ENCODE assay signal across 31 mouse cellular contexts in genomic region chr1:45904161-45904560, GRCm38 (mm10). TPM values are rescaled to one million over a fixed set of nuclear protein-coding genes. Genes with fewer than 3 reads are reported as not detected.
DNase-seq lines count a peak whose midpoint lies in the region; ATAC-seq and TF ChIP-seq lines count a peak whose summit lies in the region.
"Had no signal": no experiment of that assay in that cellular context is flagged by ENCODE, and none has a peak within 500 bp of the region (broad histone marks: within the 10 kb centered on the region; RNA-seq: fewer than 3 reads in every experiment).

No protein-coding gene starts in this region.

- peak overlapping the region; percentile 43 for H3K27ac ChIP-seq in heart, embryonic 12.5 days (ENCODE audit: poor library complexity, severe bottlenecking)
- H3K27ac ChIP-seq in heart, embryonic 15.5 days = peak overlapping the region; percentile 77
- peak overlapping the region; percentile 31; the same call in 1 of the 2 replicates for H3K27ac ChIP-seq in liver, adult 2 months (replicated peaks; ENCODE audit: insufficient read depth, low read depth, low read length)
- peak overlapping the region; percentile 62 for H3K27ac ChIP-seq in intestine, embryonic 16.5 days (ENCODE audit: low read length)
- H3K27ac ChIP-seq: embryonic facial prominence, embryonic 13.5 days; embryonic facial prominence, embryonic 15.5 days; forebrain, embryonic 10.5 days; forebrain, embryonic 12.5 days had no signal

- H3K36me3 ChIP-seq in heart, embryonic 12.5 days = no peaks in the 10 kb centered on the region
- no peaks in the 10 kb centered on the region for H3K36me3 ChIP-seq in heart, embryonic 15.5 days
- peaks cover 15% of the 10 kb centered on the region for H3K36me3 ChIP-seq in liver, adult 2 months (ENCODE audit: control insufficient read depth, insufficient read depth, low read length)
- no peaks in the 10 kb centered on the region for H3K36me3 ChIP-seq in intestine, embryonic 16.5 days (ENCODE audit: control insufficient read depth, insufficient read depth, low read length)
- H3K36me3 ChIP-seq: embryonic facial prominence, embryonic 13.5 days; embryonic facial prominence, embryonic 15.5 days; forebrain, embryonic 10.5 days; forebrain, embryonic 12.5 days had no signal

- intact Hi-C loops in heart, postnatal 36 days (cut with DNase I) = no loop called here

- ATAC-seq in heart, embryonic 12.5 days (ENCODE audit: insufficient number of reproducible peaks, low FRiP score) = no peak
- ATAC-seq in heart, embryonic 15.5 days (replicated peaks; ENCODE audit: insufficient number of reproducible peaks, insufficient read depth, low FRiP score, low read depth) = no peak
- ATAC-seq in intestine, embryonic 16.5 days = peak; percentile 41
- ATAC-seq: activated CD4-positive, CD25-positive, alpha-beta regulatory T cell, adult 4 months; CD4-positive, CD25-positive, alpha-beta regulatory T cell, adult 4 months; forebrain, embryonic 14.5 days; Patski had no signal

- no peaks in the 10 kb centered on the region for H3K9me3 ChIP-seq in heart, embryonic 12.5 days (replicated peaks)
- H3K9me3 ChIP-seq in heart, embryonic 15.5 days (replicated peaks) = no peaks in the 10 kb centered on the region
- no peaks in the 10 kb centered on the region for H3K9me3 ChIP-seq in intestine, embryonic 16.5 days (ENCODE audit: control insufficient read depth, low read length)
- H3K9me3 ChIP-seq: embryonic facial prominence, embryonic 13.5 days; embryonic facial prominence, embryonic 15.5 days; forebrain, embryonic 10.5 days; forebrain, embryonic 12.5 days; G1E had no signal

- H3K79me2 ChIP-seq in liver, adult 2 months (ENCODE audit: control insufficient read depth, insufficient read depth, low read length) = no peaks in the 10 kb centered on the region

- no peak for DNase-seq in heart, postnatal 36 days
- DNase-seq in heart, adult 9 months (ENCODE audit: low spot score in 2 of 2) = no peak
- DNase-seq in liver, adult 2 months (ENCODE audit: extremely low read depth, low read depth, low spot score) = peak; percentile 93
- no peak for DNase-seq in liver
- DNase-seq in embryo, embryonic 11 days = no peak
- DNase-seq: adrenal gland, adult 8-10 months; adrenal gland, postnatal 14 days; adrenal gland, postnatal 36 days; B cell, adult 2 months; cerebellum, adult 11-12 months; cerebellum, adult 2 months; cerebellum, adult 9-10 months; cerebellum, postnatal 10 days; cerebellum, postnatal 25 days had no signal

- no peak overlapping the region for H3K9ac ChIP-seq in heart, embryonic 12.5 days
- no peak overlapping the region for H3K9ac ChIP-seq in heart, embryonic 15.5 days
- H3K9ac ChIP-seq in liver, adult 2 months (ENCODE audit: low read depth, low read length) = no peak overlapping the region
- H3K9ac ChIP-seq in intestine, embryonic 16.5 days (ENCODE audit: low read depth, low read length) = no peak overlapping the region
- H3K9ac ChIP-seq: embryonic facial prominence, embryonic 13.5 days; embryonic facial prominence, embryonic 15.5 days; forebrain, embryonic 12.5 days had no signal

- peaks cover 13% of the 10 kb centered on the region for H3K4me1 ChIP-seq in heart, embryonic 12.5 days (replicated peaks)
- peaks cover 14% of the 10 kb centered on the region for H3K4me1 ChIP-seq in heart, embryonic 15.5 days (replicated peaks)
- peaks cover 12% of the 10 kb centered on the region for H3K4me1 ChIP-seq in liver, adult 2 months (ENCODE audit: control insufficient read depth, insufficient read depth, low read length)
- peaks cover 14% of the 10 kb centered on the region for H3K4me1 ChIP-seq in intestine, embryonic 16.5 days (ENCODE audit: control insufficient read depth, insufficient read depth, low read length)
- H3K4me1 ChIP-seq: embryonic facial prominence, embryonic 15.5 days had no signal

- WGBS in heart, embryonic 12.5 days = 79% methylated on average over 3 of the region's 3 CpGs
- 85% methylated on average over 3 of the region's 3 CpGs for WGBS in heart, embryonic 15.5 days
- WGBS in liver, adult 2 months = 21% methylated on average over 3 of the region's 3 CpGs
- 75% methylated on average over 3 of the region's 3 CpGs for WGBS in intestine, embryonic 16.5 days

- no peaks in the 10 kb centered on the region for H3K27me3 ChIP-seq in heart, embryonic 12.5 days (replicated peaks)
- no peaks in the 10 kb centered on the region for H3K27me3 ChIP-seq in heart, embryonic 15.5 days
- no peaks in the 10 kb centered on the region for H3K27me3 ChIP-seq in liver, adult 2 months (ENCODE audit: control insufficient read depth, insufficient read depth, low read length)
- H3K27me3 ChIP-seq in intestine, embryonic 16.5 days (replicated peaks; ENCODE audit: control insufficient read depth, insufficient read depth, low read length) = no peaks in the 10 kb centered on the region
- H3K27me3 ChIP-seq: CH12.LX; embryonic facial prominence, embryonic 13.5 days; embryonic facial prominence, embryonic 15.5 days; forebrain, embryonic 12.5 days; Patski had no signal

- no peak for TF ChIP-seq CTCF in liver, adult 2 months (IDR thresholded peaks at IDR 0.05; ENCODE audit: low read depth, low read length)

- H3K4me3 ChIP-seq in heart, embryonic 12.5 days = no peak overlapping the region
- H3K4me3 ChIP-seq in heart, embryonic 15.5 days = no peak overlapping the region
- H3K4me3 ChIP-seq in liver, adult 2 months (ENCODE audit: insufficient read depth, low read depth, low read length) = no peak overlapping the region
- no peak overlapping the region for H3K4me3 ChIP-seq in intestine, embryonic 16.5 days (ENCODE audit: low read length)
- H3K4me3 ChIP-seq: embryonic facial prominence, embryonic 13.5 days; embryonic facial prominence, embryonic 15.5 days; erythroblast, embryonic 14.5 days; forebrain, embryonic 10.5 days; forebrain, embryonic 12.5 days had no signal

- no peak overlapping the region for H3K4me2 ChIP-seq in heart, embryonic 12.5 days
- H3K4me2 ChIP-seq in heart, embryonic 15.5 days = no peak overlapping the region
- H3K4me2 ChIP-seq in intestine, embryonic 16.5 days (ENCODE audit: low read depth, low read length) = no peak overlapping the region
- H3K4me2 ChIP-seq: embryonic facial prominence, embryonic 13.5 days; embryonic facial prominence, embryonic 15.5 days; forebrain, embryonic 12.5 days had no signal

- no peak for TF ChIP-seq POLR2A in liver, adult 2 months (IDR thresholded peaks at IDR 0.05; ENCODE audit: extremely low read depth, insufficient read depth, low read length)

RNA-seq across cellular contexts. Expression of gene Gm5269, which starts 14.1 kb away (rescaled TPM):
- polyA plus RNA-seq in heart, embryonic 12.5 days (2016; fragmentation: Nextera tagmentation; extraction: Ambion mirVana) = not detected in 2 replicates
- not detected for total RNA-seq in heart, postnatal 36 days (2021)
- not detected in 2 replicates for polyA plus RNA-seq in heart, embryonic 15.5 days (2015; fragmentation: Nextera tagmentation; extraction: Ambion mirVana)
- total RNA-seq in liver, adult 2 months (2014; rRNA removed) = not detected in 2 replicates
- polyA plus RNA-seq in liver, adult 2 months (2012; rRNA removed) = not detected in 2 replicates
- polyA plus RNA-seq in intestine, embryonic 16.5 days (2015; fragmentation: Nextera tagmentation; extraction: Ambion mirVana) = not detected in 2 replicates
- total RNA-seq: adrenal gland, adult 18-20 months; adrenal gland, adult 8-10 months; adrenal gland, postnatal 14 days; adrenal gland, postnatal 36 days; CH12.LX; G1E had no signal
- polyA plus RNA-seq: activated CD4-positive, CD25-positive, alpha-beta regulatory T cell, adult 4 months; CD4-positive, CD25-positive, alpha-beta regulatory T cell, adult 4 months; cerebellum, adult 2 months; cortical plate, adult 2 months; embryonic facial prominence, embryonic 11.5 days; embryonic facial prominence, embryonic 13.5 days; embryonic facial prominence, embryonic 15.5 days; erythroblast, embryonic 14.5 days; forebrain, embryonic 10.5 days; forebrain, embryonic 12.5 days; forebrain, embryonic 14.5 days; G1E; Patski had no signal

RNA-seq across cellular contexts. Expression of gene Slc40a1, which starts 22.2 kb away (rescaled TPM):
- polyA plus RNA-seq in heart, embryonic 12.5 days (2016; fragmentation: Nextera tagmentation; extraction: Ambion mirVana) = 19.2 and 19.8 TPM in 2 replicates
- 10 to 100 TPM; 23.1 to 24.1 TPM for total RNA-seq in heart, postnatal 36 days (2021)
- 18.0 and 21.1 TPM in 2 replicates for polyA plus RNA-seq in heart, embryonic 15.5 days (2015; fragmentation: Nextera tagmentation; extraction: Ambion mirVana)
- total RNA-seq in liver, adult 2 months (2014; rRNA removed) = 124 and 166 TPM in 2 replicates
- polyA plus RNA-seq in liver, adult 2 months (2012; rRNA removed) = 42.6 and 47.4 TPM in 2 replicates
- 205 and 228 TPM in 2 replicates for polyA plus RNA-seq in intestine, embryonic 16.5 days (2015; fragmentation: Nextera tagmentation; extraction: Ambion mirVana)
- total RNA-seq: CH12.LX had no signal
